Mouse (Mus musculus): ENCODE results near the gene Prph. TPM values are rescaled to one million over a fixed set of nuclear protein-coding genes. Genes with fewer than 3 reads are reported as not detected.

Gene Prph
- total RNA-seq (2021), result 1 to 10 TPM; 1.7 to 2.0 TPM
- long read RNA-seq, experiment 1, partial matches to known transcripts, result 0 of 5 reads
- long read RNA-seq, experiment 1, other reads (novel, unspliced or antisense), result 2 of 5 reads
- long read RNA-seq, experiment 2, partial matches to known transcripts, result 0 of 1 reads
- long read RNA-seq, experiment 2, other reads (novel, unspliced or antisense), result 0 of 1 reads

DNA sequence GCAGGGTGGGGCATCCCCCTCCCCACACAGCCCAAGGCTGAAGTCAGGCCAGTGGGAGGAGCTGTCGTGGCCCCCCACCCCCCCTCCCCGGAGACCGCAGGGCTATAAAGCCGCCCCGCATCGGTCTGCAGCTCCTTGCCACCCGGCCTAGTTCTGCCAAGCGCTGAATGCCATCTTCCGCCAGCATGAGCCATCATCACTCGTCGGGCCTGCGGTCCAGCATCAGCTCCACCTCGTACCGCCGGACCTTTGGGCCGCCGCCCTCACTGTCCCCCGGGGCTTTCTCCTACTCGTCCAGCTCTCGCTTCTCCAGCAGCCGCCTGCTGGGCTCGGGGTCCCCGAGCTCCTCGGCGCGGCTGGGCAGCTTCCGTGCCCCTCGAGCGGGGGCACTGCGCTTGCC is at the start of gene Prph:
Gene Prph (plus strand): TSS at position 135 of the 400 bp plus-strand sequence.
- DNase-seq, result no peak

DNA sequence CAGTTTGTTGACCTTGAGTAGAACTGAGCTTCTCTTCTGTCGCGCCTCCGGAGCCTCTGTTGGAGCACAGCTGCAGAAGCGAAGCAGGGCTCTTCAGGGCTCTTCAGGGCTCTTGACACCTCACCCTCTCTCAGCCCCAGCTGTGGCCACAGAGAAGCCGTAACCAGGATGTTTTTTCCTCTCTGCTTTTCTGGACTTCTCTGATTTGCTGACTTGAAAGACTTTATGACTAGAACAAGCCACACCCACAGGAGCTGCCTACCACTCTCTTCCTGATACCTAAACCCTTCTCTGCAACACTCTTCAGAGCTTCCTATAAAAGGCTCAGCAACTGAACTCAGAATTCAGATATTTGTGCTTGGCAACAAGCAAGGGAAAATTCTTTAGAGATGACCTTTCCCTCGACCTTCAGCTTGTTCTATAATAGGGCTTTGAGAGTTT is 46.2 kb upstream of the Prph start:
- DNase-seq, result no peak

DNA sequence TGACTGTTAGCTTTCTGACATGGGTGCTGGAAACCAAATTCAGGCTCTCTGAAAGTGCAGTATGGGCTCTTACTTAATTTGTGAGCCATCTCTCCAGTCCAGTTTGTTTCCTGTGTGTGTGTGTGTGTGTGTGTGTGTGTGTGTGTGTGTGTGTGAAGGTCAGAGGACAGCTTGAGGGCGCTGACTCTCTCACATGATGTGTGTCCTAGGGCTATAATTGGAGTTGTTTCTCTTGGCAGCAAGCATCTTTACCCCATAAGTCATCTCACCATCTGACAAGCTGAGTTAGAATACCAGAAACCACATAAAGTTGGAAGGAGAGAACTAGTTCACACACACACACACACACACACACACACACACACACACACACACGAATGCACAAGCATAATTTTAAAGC is 44.1 kb upstream of the Prph start:
- no peak for DNase-seq

DNA sequence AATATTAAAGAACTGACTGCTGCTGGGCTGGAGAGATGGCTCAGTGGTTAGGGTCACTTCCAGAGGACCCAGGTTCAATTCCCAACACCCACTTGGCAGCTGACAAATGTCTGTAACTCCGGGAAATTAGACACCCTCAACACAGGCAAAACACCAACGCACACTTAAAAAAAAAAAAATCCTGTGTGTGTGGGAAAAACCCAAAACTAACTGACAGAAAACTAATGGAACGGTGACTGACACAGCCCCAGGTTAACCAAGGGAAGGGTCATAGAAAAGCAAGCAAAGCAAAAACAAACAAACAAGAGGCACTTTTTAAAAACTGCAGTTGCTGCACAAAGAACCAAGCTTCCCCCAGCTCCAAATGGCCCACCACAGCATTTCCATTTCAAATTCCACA is 43.0 kb upstream of the Prph start:
- DNase-seq, result no peak

DNA sequence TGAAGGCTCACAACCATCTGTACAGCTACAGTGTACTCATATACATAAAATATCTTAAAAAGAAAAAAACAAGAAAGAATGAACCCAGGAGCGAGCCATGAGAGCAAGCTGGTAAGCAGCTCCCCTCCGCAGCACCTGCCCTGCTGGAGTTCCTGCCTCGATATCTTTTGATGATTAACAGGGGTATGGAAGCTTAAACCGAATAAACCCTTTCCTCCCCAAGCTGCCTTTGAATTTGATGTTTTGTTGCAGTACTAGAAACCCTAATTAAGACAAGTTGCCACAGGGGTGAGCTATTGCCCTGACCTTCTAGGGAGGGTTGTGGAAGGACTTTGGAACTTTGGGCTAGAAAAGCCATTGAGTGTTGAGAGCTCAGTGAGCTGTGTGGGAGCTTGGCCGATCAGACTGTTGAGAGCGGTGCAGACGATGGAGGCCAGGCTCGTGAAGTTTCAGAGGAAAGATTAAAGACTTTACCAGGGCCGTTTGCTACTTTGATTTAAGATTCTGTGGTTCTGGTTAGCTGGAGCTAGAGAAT is 40.4 kb upstream of the Prph start:
- no peak for DNase-seq

DNA sequence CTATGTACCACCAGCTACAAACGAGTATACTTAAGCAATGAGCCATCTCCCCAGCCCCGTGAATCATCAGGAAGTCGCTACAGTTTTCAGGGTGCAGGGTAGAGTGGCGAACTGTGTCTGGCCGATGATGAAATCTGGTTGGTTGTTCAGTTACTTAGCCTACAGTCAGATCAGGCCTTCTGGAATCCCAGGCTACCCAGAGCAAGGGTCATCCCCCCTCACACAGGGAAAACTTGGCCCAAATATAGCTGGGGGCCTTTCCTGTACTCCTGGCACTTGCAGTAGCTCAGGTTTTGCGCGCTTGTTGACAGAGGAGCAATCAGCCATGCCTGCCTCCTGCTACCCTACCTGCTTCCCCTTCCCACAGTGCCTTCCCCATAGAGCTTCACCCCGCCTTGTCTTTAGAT is 37.6 kb upstream of the Prph start:
- no peak for DNase-seq

DNA sequence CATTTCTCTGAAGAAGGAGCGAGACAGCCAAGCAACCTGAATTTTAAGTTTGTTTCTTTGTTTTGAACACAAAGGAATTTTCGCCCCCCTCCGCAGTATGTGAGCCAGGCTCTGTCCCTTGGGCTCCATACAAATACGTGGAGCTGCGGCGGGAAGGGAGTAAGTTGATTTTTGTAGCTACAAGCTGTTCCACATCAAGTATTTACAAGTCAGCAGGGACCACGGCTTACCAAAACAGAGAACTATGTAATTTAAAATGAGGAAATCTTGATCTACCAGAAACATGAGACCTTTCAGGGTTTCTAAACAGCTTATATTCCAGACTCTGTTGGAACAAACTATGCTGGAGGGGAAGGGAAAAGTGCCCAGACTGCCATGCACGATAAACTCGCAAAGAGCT is 37.0 kb upstream of the Prph start:
- no peak for DNase-seq

DNA sequence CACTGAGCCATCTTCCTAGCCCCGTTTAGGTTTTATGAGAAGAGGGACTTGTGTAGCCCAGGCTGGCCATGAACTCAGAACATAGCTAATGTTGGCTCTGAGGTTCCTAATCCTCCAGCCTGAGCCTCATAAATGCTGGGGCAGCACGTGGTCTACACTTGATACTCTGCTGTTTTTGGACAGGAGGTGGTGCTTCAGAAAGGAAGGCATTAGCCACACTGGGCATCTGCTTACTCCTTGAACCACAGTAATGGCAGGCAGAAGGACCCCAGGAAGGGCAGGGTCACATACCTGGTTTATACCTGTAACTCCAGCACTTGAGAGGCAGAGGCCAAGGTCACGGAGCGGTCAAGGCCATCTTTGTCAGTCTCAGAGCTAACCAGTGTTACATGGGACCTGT is 36.3 kb upstream of the Prph start:
- DNase-seq, result no peak

DNA sequence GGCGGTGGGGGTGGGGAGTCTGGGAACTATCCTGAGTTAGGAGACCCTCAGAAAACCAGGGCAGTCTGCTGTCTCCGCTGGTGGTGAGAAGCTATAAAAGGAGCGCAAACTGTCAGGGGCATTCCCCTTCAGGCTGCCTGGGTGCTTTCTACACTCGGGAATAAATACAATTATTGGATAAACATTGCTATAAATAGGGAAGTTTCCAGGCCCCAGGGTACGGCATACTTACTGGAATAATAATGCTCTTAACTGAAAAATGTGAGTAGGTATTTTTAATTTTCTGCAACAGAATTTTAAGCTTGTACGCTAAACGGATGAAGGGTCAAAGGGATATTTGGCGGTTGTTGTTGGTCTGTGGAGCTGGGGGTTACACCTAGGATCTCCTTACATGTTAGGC is 35.5 kb upstream of the Prph start:
- DNase-seq, result no peak

DNA sequence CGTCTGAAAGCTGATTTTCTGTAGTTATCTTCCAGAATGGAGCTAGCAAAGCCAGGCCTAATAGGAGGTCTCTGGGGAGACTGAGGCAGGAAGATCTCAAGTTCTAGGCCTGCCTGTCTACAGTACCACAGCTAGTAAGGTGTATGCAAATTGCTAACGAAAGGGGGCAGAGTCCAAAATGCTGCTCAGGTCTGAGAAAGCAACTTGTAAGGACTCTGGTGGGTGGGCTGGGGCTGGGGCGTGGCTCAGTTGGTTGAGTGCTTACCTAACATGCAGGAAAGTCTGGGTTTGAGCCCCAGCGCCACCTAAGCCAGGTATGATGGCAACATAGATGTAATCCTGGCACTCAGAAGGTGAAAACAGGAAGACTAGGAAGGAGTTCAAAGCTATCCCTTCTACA is 34.8 kb upstream of the Prph start:
- no peak for DNase-seq

DNA sequence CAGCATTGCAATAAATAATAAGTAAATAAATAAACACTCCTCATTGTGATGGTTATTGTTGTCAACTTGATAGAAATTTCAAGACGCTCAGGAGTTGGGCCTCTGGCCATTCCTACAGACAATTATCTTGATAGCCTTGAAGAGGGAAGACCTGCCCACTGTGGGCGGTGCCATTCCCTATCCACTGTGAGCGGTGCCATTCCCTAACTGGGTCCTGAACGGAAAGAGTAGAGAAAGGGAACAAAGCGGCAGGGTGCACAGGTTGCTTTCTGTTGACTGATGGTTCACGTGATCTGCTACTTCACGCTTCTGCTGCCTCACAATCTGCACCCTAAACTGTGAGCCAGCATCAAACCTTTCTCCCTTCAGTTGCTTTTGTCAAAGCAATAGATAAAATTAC is 33.7 kb upstream of the Prph start:
- no peak for DNase-seq

DNA sequence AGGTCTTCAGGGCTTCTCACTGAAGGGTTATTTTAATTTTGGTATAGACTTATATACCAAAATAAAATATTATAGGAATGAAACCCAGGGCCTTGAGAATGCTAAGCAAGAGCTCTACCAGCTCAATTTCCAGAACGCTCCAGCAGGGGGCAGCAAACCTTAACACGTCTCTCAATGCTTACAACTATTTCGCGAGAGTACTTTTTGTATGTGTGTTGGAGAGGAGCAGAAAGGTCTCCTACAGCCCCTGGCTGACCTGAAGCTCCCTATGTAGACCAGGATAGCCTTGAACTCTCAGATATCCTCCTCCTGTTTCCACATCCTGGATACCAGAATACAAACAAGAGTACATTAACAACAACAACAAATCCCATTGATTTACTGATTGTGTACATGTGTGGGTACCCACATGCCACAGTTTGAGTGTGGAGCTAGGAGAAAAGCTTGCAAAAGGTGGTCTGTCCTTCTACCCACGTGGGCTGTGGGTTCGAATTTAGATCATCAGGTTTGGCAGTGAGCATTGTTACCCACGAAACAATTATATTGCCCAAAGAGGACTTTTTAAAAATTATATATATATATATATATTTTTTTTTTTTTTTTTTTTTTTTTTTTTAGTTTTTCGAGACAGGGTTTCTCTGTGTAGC is 30.2 kb upstream of the Prph start:
- peak; percentile 87 for DNase-seq

DNA sequence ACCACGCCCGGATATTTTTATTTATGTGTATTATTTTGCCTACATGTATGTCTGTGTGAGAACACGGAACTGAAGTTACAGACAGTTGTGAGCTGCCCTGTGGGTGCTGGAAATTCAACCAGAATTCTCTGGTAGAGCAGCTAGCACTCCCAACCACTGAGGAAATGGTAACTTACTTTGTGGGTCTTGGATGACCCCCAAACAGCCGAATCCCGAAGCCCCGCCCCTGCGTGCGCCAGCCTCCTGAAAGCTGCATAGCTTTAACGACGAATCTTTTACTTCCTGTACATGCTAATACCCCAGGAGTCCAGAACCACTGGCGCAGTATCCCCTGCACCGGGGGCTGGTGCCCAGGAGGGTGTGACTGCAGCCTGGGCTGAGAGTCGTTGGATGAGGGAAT is 29.6 kb upstream of the Prph start:
- no peak for DNase-seq

DNA sequence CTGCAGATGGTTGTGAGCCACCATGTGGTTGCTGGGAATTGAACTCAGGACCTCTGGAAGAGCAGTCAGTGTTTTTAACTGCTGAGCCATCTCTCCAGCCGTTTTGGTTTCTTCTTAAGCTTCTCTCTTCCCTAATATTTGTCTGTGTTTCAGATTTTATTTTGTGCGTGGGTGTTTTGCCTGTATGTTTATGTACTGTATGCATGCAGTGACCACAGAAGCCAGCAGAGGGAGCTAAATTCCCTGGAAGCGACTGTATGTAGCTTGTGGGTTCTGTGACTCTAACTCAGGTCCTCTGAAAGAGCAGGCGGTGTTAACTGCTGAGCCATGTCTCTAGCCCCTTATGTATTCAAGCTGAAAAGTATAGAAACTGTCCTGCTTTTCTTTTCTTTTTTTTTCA is 28.7 kb upstream of the Prph start:
- DNase-seq, result no peak

DNA sequence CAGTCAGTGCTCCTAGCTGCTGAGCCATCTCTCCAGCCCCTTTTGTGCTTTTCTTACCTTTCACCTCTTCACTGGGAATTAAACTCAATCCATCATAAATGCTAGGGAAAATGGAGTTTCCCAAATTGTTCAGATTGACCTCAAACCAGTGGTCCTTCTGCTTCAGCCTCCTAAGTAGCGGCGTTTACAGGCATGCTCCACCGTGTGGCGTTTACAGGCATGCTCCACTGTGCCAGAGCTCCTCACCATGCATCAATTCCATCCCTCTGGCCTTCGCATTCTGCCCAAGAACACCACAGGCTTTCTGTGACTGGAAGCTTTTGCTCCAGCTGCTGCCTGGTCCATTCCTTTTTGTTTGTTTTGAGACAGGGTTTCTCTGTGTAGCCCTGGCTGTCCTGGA is 27.9 kb upstream of the Prph start:
- no peak for DNase-seq

DNA sequence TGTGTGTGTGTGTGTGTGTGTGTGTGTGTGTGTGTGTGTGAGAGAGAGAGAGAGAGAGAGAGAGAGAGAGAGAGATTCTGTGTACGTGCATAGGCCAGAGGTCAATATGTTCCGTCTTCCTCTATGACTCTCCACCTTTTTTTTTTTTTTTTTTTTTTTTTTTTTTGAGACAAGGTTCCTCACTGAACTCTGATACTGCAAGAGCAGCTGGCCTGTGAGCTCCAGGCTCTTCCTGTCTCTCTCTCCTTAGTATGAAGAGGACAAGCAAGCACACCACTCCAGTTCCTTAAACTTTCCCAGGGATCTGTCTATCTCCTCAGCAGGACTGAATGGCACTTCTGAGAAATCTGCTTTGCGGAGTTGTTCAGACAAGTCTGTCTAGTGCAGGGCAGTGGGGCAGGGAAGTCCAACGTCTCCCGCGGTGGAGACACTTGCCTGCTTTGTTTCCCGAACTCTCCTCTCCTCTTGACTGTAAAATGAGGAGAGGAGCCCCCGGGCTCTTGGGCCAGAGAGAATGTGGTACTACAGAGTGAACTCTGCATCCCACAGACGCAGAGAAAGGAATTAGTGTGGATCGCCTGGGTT is 26.0 kb upstream of the Prph start:
- no peak for DNase-seq

DNA sequence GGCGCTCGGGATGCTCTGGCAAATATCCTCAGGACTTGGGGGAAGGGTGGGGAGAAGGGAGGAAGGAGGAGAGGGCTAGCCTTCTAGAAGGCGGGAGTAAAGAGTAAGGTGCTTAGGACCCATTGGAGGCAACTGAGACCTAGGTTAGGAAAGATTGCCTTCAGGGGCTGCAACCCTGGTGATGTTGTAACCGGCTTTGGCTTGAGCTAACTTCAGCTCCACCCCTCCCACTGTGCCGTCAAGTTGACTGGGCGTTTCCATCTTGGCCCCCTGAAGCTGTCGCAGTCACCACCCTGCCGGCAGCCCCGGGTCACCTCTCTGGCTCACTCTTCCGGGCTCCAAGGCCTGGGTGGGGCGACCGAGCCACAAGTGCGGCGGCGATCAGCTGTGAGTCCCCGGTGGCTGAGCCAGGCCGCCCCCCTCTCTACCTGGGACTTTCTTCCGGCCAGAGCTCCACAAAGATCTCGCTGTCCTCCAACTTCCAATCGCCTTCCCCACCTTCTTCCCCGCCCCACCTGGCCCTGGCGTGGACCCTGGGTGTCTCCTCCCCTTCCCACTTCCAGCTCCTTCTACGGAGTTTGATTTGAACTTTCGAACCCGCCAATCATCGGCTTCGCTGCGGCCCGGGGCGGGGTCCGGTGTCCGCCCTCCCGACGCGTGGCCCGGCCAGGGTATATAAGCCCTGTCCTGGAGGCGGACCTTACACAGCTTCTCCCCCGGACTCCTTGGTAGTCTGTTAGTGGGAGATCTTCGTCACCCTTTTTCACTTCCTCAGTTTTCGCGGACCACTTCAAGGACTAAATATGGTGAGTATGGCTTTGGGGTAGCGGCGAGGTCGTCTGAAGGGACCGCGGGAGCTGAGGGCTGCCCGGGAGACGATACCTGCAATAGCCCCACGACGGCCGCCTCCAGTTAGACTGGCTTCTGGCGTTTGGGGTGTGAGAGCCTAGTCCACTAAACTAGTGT is 25.1 kb upstream of the Prph start, which contains the start of gene Tuba1c:
Gene Tuba1c (plus strand): TSS at position 273 of the 966 bp plus-strand sequence.
- DNase-seq, result peak; percentile 89

DNA sequence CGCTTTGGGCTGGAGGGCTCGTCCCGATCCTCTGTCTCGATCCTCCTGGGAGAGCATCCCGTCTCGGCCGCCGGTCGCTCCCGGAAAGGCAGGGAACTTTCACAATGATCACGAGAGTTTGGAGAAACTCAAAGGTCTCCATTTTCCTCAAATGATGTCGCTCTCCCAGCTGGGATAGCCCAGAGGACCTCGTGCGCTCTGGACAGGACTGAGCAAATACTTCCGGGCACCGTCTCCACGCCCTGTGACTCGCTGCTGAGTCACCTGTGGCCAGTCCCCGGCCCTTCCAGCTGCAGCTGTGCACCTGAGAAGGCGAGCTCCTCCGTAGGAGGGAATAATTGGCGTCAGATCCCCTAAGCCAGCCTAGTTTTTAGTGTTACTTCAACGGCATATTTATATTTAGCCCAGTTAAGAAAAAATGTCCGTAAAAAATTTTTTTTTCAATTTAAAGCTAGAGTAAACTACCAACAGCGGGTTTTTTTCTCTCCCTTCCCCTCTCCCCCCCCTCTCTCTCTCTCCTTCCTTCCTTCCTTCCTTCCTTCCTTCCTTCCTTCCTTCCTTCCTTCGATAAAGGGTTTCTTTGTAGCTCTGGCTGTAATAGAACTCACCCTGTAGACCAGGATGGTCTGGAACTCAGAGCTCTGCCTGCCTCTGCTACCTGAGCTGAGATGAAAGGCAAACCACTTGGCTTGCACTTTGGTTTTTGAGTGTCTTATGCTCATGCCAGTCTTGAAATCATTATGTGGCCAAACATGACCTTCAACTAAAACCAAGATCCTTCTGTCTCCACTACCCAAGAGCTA is 24.2 kb upstream of the Prph start:
- no peak for DNase-seq

DNA sequence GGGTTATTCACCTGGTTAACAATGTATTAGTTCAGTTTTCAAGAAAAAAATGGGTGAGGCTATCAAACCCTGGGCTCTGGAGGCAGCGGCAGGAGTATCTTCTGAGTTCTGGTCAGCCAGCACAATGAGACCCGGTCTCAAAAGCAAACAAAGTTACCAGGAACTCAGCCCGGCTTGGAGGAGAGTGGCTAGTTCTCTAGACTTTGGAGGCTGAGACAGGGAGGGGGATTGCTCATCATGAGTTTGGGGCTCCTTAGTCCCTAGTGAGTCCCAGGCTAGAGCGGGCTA is 23.6 kb upstream of the Prph start:
- no peak for DNase-seq

DNA sequence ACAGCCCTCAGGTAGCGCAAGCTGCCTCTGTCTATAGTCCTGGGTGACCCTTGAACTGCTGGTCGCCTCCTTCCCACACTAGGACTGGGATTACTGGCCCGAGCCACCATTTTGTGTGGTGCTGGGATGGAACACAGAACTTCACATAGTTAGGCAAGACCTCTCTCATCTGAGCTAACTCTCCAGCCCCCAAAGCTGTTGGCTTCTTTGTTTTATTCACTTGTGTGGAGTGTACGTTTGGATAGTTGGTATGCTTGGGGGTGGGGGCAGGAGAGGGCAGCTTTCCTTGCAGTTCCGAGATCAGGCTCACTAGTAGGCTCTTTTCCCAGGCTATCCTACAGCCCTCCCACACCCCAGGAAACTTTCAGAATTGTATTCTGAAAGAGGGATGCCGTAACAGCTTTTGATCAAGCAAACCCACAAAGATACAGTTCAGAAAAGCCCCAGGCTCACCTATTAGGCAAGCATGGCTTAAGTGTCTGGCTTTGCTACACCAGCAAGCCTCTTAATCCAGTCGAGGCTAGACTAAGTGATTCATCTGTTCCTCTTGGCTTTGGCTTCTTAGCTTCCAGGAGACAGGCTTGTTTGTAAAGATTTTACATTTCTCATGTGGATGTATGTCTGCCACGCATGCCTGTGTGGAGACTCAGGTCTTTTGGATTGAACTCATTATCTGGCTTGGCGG is 22.8 kb upstream of the Prph start:
- DNase-seq, result no peak

DNA sequence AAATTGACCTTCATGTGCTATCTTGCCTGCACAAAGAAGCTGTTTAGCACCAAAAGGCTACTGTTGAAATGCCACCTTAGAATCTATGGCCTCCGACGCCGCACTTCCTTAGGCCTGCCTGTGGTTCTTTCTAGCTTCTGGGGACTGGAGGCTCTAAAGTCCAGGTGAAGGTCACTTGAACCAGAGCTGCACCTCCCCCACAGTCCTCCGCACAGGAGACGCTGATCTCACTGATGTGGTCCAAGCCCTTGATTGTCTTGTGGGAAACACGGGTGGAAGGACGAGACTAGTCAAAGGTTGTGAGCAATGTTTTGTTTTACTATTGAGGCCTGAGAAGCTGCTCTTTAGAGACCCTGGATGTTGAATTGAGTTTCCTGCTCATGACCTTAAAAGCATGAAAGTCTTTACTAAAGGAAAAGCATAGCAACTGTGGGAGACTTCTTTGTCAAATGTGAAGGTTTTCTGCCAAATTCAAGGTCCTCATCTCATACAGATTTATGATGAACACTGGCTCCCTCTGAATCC is 22.2 kb upstream of the Prph start:
- DNase-seq, result no peak

All from gastrocnemius, postnatal 10 days (tissue).